Mouse (Mus musculus): ENCODE measurements around the gene Glyatl3.
A peak's percentile ranks its signal among the peaks of the same experiment; 100 is the strongest.

DNA sequence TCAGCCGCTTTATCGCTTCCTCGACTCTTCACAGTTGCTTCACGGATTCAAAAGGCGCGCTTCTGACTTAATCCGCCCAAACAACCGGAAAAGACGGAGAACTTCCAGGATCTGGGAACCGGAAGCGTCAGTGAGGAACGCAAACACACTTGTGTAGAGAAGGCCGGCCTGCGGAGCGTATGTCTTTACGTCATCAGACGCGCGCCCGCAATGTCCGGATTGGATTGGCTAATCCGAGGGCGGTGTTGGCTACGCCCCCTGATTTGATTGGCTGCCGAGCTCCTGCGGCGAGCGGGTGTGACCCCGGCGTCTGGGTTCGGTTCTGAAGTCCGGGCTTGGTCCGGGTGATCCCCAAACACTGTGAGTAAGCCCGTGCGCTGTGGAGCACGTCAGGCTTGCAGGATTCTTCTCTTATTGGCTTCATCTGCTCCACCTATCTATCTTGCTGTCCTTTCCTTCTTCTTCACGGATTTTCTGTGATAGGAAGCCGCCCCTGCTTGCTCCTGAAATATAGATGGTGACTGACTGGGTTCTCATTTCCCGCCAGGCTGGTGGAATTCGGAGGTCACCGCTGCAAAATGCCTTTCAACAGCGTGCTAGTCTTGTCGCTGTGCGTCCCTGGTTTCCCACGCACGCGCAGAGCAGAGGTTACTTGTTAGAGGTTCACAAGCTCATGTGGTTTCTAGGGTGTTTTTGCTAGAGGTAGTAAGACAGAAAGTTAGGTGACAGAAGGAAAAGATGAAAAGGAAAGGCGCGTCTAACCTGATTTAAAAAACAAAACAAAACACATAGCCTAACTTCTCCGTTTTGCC is 20.5 kb upstream of the Glyatl3 start, which contains the start of the genes Mut and Cenpq:
- TF ChIP-seq POLR2A (IDR thresholded peaks at IDR 0.05; ENCODE audit: low read depth, low read length): peak; percentile 78
- TF ChIP-seq CTCF (IDR thresholded peaks at IDR 0.05; ENCODE audit: borderline replicate concordance, insufficient read depth, low read length): no peak
